In the genomic region with DNA sequence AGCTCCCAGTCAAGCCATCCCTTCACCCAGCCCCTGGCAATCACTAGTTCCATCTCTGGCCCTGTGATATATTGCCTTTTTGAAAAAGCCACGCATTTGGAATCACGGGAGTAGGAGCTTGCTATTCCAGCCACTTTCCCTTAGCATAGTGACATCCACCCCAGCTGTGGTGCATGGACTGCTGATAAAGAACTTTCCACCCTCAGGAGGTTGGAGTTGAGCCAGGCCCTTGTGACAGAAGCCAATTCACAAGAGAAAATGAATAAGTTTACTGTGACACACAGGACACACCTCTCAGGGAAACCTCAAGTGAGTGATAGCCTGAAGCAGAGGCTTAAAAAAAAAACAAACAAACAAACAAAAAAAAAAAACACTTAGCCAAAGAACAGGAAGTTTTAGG, we compare ENCODE assay signal across 10 mouse cellular contexts. TPM values are rescaled to one million over a fixed set of nuclear protein-coding genes. Genes with fewer than 3 reads are reported as not detected.
DNase-seq lines count a peak whose midpoint lies in the region; ATAC-seq and TF ChIP-seq lines count a peak whose summit lies in the region.
"Had no signal": no experiment of that assay in that cellular context is flagged by ENCODE, and none has a peak within 500 bp of the region (broad histone marks: within the 10 kb centered on the region; RNA-seq: fewer than 3 reads in every experiment).

No protein-coding gene starts in this region.

- no peaks in the 10 kb centered on the region; the same call in 1 of the 2 replicates for H3K4me1 ChIP-seq in lung, embryonic 14.5 days (ENCODE audit: insufficient read depth)
- no peaks in the 10 kb centered on the region; the same call in 1 of the 2 replicates for H3K4me1 ChIP-seq in hindbrain, embryonic 16.5 days (ENCODE audit: control insufficient read depth, insufficient read depth, low read depth, low read length)
- H3K4me1 ChIP-seq in hindbrain, embryonic 14.5 days (replicated peaks; ENCODE audit: control insufficient read depth, insufficient read depth, low read length): no peaks in the 10 kb centered on the region; the same call in 1 of the 2 replicates

- H3K27ac ChIP-seq in lung, embryonic 14.5 days (ENCODE audit: low read depth): no peak overlapping the region
- no peak overlapping the region for H3K27ac ChIP-seq in hindbrain, embryonic 16.5 days (ENCODE audit: low read depth, low read length)
- H3K27ac ChIP-seq in hindbrain, embryonic 14.5 days: no peak overlapping the region
- H3K27ac ChIP-seq: liver, embryonic 12.5 days had no signal

- no peak; the same call in 1 of the 2 replicates for ATAC-seq in lung, embryonic 14.5 days (ENCODE audit: insufficient read depth)
- ATAC-seq in hindbrain, embryonic 16.5 days: no peak
- ATAC-seq in hindbrain, embryonic 14.5 days (ENCODE audit: low FRiP score): no peak
- ATAC-seq: liver, embryonic 12.5 days had no signal

- H3K36me3 ChIP-seq in lung, embryonic 14.5 days (ENCODE audit: insufficient read depth): no peaks in the 10 kb centered on the region
- H3K36me3 ChIP-seq in hindbrain, embryonic 16.5 days (ENCODE audit: control insufficient read depth, insufficient read depth, low read length): no peaks in the 10 kb centered on the region
- H3K36me3 ChIP-seq in hindbrain, embryonic 14.5 days (replicated peaks; ENCODE audit: control insufficient read depth, insufficient read depth): no peaks in the 10 kb centered on the region
- H3K36me3 ChIP-seq: liver, embryonic 12.5 days had no signal

- intact Hi-C loops in heart, postnatal 25 days (cut with DNase I): no loop called here
- intact Hi-C loops in heart, postnatal 14 days (cut with DNase I): no loop called here

- H3K9ac ChIP-seq in lung, embryonic 14.5 days: no peak overlapping the region
- H3K9ac ChIP-seq in hindbrain, embryonic 16.5 days (ENCODE audit: low read depth, low read length): no peak overlapping the region
- no peak overlapping the region for H3K9ac ChIP-seq in hindbrain, embryonic 14.5 days
- H3K9ac ChIP-seq: liver, embryonic 12.5 days had no signal

- no peaks in the 10 kb centered on the region for H3K27me3 ChIP-seq in lung, embryonic 14.5 days (ENCODE audit: insufficient read depth, low read length)
- no peaks in the 10 kb centered on the region for H3K27me3 ChIP-seq in hindbrain, embryonic 16.5 days (replicated peaks; ENCODE audit: control insufficient read depth, insufficient read depth, low read length)
- no peaks in the 10 kb centered on the region for H3K27me3 ChIP-seq in hindbrain, embryonic 14.5 days (ENCODE audit: control insufficient read depth, insufficient read depth, low read length)
- H3K27me3 ChIP-seq: liver, embryonic 12.5 days had no signal

- no peak for TF ChIP-seq CTCF in lung, embryonic 14.5 days (IDR thresholded peaks at IDR 0.05; ENCODE audit: low read depth)

- 37% methylated on average over 2 of the region's 2 CpGs for WGBS in lung, embryonic 14.5 days
- 47% methylated on average over 2 of the region's 2 CpGs for WGBS in hindbrain, embryonic 16.5 days
- WGBS in hindbrain, embryonic 14.5 days: 45% methylated on average over 2 of the region's 2 CpGs

- H3K4me2 ChIP-seq in lung, embryonic 14.5 days: no peak overlapping the region
- no peak overlapping the region for H3K4me2 ChIP-seq in hindbrain, embryonic 16.5 days (ENCODE audit: low read length)
- H3K4me2 ChIP-seq in hindbrain, embryonic 14.5 days (replicated peaks): no peak overlapping the region
- H3K4me2 ChIP-seq: liver, embryonic 12.5 days had no signal

- no peak overlapping the region for H3K4me3 ChIP-seq in lung, embryonic 14.5 days (ENCODE audit: low read depth, low read length)
- no peak overlapping the region for H3K4me3 ChIP-seq in hindbrain, embryonic 16.5 days (ENCODE audit: low read length)
- no peak overlapping the region for H3K4me3 ChIP-seq in hindbrain, embryonic 14.5 days (replicated peaks; ENCODE audit: low read length)
- H3K4me3 ChIP-seq: liver, embryonic 12.5 days had no signal

- no peaks in the 10 kb centered on the region for H3K9me3 ChIP-seq in lung, embryonic 14.5 days (ENCODE audit: low read depth, low read length)
- no peaks in the 10 kb centered on the region for H3K9me3 ChIP-seq in hindbrain, embryonic 16.5 days (ENCODE audit: control insufficient read depth, low read length)
- H3K9me3 ChIP-seq in hindbrain, embryonic 14.5 days (ENCODE audit: control insufficient read depth, low read length): no peaks in the 10 kb centered on the region
- H3K9me3 ChIP-seq: liver, embryonic 12.5 days had no signal

- DNase-seq in heart, adult 11 months: peak; percentile 95
- no peak for DNase-seq in heart, postnatal 25 days (ENCODE audit: low spot score)
- peak; percentile 34 for DNase-seq in NIH3T3 (ENCODE audit: low read depth)
- DNase-seq in heart, postnatal 14 days: peak; percentile 57 to 58
- peak; percentile 50 for DNase-seq in lung, embryonic 14.5 days
- DNase-seq in hindbrain, embryonic 14.5 days (ENCODE audit: low spot score): no peak
- no peak for DNase-seq in neural tube, embryonic 10.5 days (ENCODE audit: extremely low spot score, low spot score)
- DNase-seq: cerebellum, postnatal 25 days had no signal

RNA-seq across cellular contexts. Expression of gene Gsn, which starts 24.3 kb away (rescaled TPM):
- total RNA-seq in heart, postnatal 25 days (2021): 100 to 1,000 TPM; 860 to 960 TPM
- total RNA-seq in heart, postnatal 14 days (2021): 100 to 1,000 TPM; 271 to 430 TPM
- 95.9 and 112 TPM in 2 replicates for polyA plus RNA-seq in lung, embryonic 14.5 days (2014; fragmentation: Nextera tagmentation; extraction: Ambion mirVana)
- polyA plus RNA-seq in hindbrain, embryonic 16.5 days (2015; fragmentation: Nextera tagmentation; extraction: Ambion mirVana): 31.6 and 36.7 TPM in 2 replicates
- polyA plus RNA-seq in hindbrain, embryonic 14.5 days (2014; fragmentation: Nextera tagmentation; extraction: Ambion mirVana): 30.2 and 31.4 TPM in 2 replicates

RNA-seq across cellular contexts. Expression of gene Rab14, which starts 31.0 kb away (rescaled TPM):
- total RNA-seq in heart, postnatal 25 days (2021): 100 to 1,000 TPM; 117 to 136 TPM
- 100 to 1,000 TPM; 134 to 139 TPM for total RNA-seq in heart, postnatal 14 days (2021)
- 301 and 305 TPM in 2 replicates for polyA plus RNA-seq in lung, embryonic 14.5 days (2014; fragmentation: Nextera tagmentation; extraction: Ambion mirVana)
- polyA plus RNA-seq in hindbrain, embryonic 16.5 days (2015; fragmentation: Nextera tagmentation; extraction: Ambion mirVana): 426 and 462 TPM in 2 replicates
- polyA plus RNA-seq in hindbrain, embryonic 14.5 days (2014; fragmentation: Nextera tagmentation; extraction: Ambion mirVana): 359 and 375 TPM in 2 replicates

Comparison
In these comparisons a context has a peak if more than half of its experiments do, and no peak if none do; other contexts are left out.
1. DNase-seq: peak in heart, adult 11 months (single experiment), NIH3T3 (single experiment), heart, postnatal 14 days (2 of 2) and lung, embryonic 14.5 days (single experiment); none in heart, postnatal 25 days (single experiment), hindbrain, embryonic 14.5 days (single experiment) and neural tube, embryonic 10.5 days (single experiment).